Mouse (Mus musculus): ENCODE measurements around the gene Lsp1. TPM values are rescaled to one million over a fixed set of nuclear protein-coding genes. Genes with fewer than 3 reads are reported as not detected.

Gene Lsp1
- polyA plus RNA-seq, 1 experiment from 2014 or later: 16.7 TPM

DNA sequence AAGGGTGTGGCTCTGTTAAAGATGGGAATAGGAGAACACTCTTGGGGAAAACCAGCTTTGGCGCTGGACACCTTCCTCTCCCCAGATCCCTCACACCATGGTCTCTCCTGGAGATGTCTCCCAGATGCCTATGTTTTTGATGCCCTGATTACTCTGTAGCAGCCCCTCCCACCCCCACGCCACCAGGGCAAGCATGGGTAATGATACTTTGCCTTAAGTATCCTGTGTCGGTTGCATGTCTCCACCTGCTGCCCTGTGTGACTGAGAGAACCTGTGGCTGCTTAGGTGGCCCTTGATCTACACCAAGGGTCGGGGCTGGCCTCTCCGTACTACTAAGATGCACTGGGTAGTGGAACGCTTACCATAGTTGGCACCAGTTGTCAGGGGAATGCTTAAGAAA, 17.4 kb downstream of the Lsp1 start:
- WGBS (ENCODE audit: insufficient replicate concordance): 70% methylated on average over 6 of the region's 6 CpGs
- H3K27ac ChIP-seq: no peak overlapping the region
- no peak overlapping the region for H3K4me3 ChIP-seq

DNA sequence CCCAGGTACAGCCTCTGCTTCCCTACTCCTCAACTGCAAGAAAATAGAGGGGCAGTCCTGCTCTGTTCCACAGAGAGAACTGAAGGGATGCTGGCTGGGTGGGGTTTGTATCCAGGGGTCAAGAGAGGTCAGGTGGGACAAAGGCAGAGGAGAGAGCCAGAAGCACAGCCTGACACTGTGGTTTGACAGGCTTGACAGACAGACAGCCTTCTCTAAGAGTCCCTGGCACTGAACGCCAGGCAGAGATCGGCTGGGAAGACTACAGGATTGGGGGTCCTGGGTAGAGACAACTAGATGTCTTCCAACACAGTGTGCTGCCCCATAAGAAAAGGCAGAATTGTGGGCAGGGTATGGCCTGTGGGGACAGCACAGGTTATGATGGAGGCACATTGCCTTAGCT, 18.0 kb downstream of the Lsp1 start:
- Histone ChIP-seq H3K9ac (no peak overlapping the region), H3K36me3 (no peaks in the 10 kb centered on the region), H3K4me2 (no peak overlapping the region), H3K9me3 (replicated peaks) (no peaks in the 10 kb centered on the region), H3K4me3 (no peak overlapping the region), H3K4me1 (peaks cover 16% of the 10 kb centered on the region), H3K27ac (no peak overlapping the region), H3K27me3 (replicated peaks) (peaks cover 34% of the 10 kb centered on the region)
- no peak for ATAC-seq
- 58% methylated on average over 2 of the region's 2 CpGs for WGBS (ENCODE audit: insufficient replicate concordance)

More for the DNA sequence above, 17.4 kb downstream of the Lsp1 start:
- H3K9ac ChIP-seq: no peak overlapping the region
- H3K9me3 ChIP-seq (replicated peaks): no peaks in the 10 kb centered on the region
- ATAC-seq: no peak
- H3K4me1 ChIP-seq: peaks cover 16% of the 10 kb centered on the region
- peaks cover 29% of the 10 kb centered on the region for H3K27me3 ChIP-seq (replicated peaks)
- no peaks in the 10 kb centered on the region for H3K36me3 ChIP-seq
- H3K4me2 ChIP-seq: no peak overlapping the region

DNA sequence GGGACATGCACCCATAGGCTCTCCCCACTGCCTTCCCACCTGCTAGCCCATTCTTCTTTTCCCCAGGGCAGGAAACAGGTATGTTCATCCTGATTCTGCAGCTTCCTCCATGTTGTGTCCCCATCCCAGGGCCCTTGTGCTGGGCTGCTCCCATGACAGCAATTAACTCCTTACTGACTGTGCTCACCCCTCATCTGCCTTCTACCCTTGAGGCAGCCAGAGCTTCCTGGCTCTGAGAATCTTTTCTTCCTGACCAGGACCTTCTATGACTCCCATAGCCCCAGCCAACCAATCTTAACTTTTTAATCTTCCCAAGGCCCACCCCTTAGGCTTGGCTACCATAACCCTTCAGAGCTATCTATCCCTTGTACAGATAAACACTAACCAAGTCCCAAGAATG, 18.7 kb downstream of the Lsp1 start:
- Histone ChIP-seq H3K36me3 (no peaks in the 10 kb centered on the region), H3K9me3 (replicated peaks) (no peaks in the 10 kb centered on the region), H3K27me3 (replicated peaks) (peaks cover 38% of the 10 kb centered on the region), H3K9ac (no peak overlapping the region), H3K4me2 (no peak overlapping the region), H3K27ac (no peak overlapping the region), H3K4me3 (no peak overlapping the region), H3K4me1 (peaks cover 16% of the 10 kb centered on the region)
- ATAC-seq: no peak

DNA sequence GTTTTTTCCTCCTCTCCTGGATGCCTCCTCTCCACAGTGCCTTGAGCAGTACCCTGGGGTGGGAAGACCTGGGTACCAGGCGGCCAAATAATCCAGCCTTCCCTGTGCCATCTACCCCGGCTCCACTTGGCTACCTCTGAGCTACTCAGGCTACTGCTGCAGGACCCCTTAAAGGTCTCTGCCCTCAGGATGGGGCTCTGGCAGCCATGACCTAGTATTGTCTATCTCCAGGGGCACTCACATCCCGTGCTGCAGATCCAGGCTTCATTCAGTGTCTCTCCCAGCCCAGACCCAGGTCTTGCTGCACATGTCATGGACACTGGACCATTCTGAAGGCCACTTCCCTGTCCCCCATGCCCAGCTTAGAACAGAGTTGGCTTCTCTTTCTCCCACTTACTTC, 19.3 kb downstream of the Lsp1 start:
- Histone ChIP-seq H3K36me3 (no peaks in the 10 kb centered on the region), H3K27me3 (replicated peaks) (peaks cover 42% of the 10 kb centered on the region), H3K9me3 (replicated peaks) (no peaks in the 10 kb centered on the region), H3K4me2 (no peak overlapping the region), H3K27ac (no peak overlapping the region), H3K4me3 (no peak overlapping the region), H3K4me1 (peaks cover 16% of the 10 kb centered on the region), H3K9ac (no peak overlapping the region)
- ATAC-seq: no peak
- 68% methylated on average over 3 of the region's 3 CpGs for WGBS (ENCODE audit: insufficient replicate concordance)

DNA sequence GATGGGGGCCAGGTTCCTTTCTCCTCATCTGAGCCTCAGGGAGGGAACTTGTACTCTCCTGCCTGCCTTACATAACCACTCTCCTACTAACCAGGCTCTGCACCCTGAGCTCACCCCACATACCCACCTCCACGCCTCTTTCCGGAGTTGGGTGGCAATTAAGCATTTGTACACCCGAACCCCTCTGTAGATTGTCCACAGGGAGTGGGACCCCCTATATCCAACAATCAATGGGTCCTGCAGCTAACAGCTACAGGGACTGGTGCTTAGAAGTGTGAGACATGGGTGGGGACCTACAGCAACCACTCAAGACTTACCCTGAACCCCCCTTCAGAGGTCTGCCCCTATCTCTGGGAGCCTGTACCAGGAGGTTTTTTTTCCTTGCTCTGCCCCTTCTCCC, 20.1 kb downstream of the Lsp1 start:
- no peaks in the 10 kb centered on the region for H3K9me3 ChIP-seq (replicated peaks)
- no peak for ATAC-seq
- no peaks in the 10 kb centered on the region for H3K36me3 ChIP-seq
- H3K4me1 ChIP-seq: peaks cover 16% of the 10 kb centered on the region
- H3K9ac ChIP-seq: no peak overlapping the region
- no peak overlapping the region for H3K4me2 ChIP-seq
- peak overlapping the region; percentile 65; the same call in 1 of the 2 replicates for H3K27ac ChIP-seq
- H3K4me3 ChIP-seq: no peak overlapping the region
- H3K27me3 ChIP-seq (replicated peaks): peaks cover 45% of the 10 kb centered on the region
- WGBS (ENCODE audit: insufficient replicate concordance): 75% methylated on average over 3 of the region's 3 CpGs

DNA sequence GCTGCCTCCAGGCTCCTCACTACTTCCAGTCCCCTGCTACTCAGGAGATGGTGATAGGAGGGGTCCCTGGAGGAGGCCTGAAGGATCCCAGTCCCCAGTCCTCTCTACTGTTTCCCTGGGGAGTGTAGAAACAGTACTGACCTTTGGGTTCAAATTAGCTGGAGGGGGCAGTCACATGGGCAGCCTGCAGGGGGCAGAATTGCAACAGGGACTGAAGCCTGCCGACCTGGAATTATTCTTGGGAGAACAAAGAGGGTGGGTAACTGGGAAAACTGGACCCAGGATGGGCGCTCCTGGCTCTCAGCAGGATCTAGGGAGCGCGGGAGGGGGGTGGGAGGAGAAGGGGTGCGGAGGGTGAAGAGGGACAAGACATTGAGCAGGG, 20.6 kb downstream of the Lsp1 start:
- peak overlapping the region; percentile 65 for H3K27ac ChIP-seq
- H3K27me3 ChIP-seq (replicated peaks): peaks cover 46% of the 10 kb centered on the region
- H3K4me2 ChIP-seq: peak overlapping the region; percentile 49
- no peak for ATAC-seq
- 10% methylated on average over 5 of the region's 5 CpGs for WGBS (ENCODE audit: insufficient replicate concordance)
- no peaks in the 10 kb centered on the region for H3K36me3 ChIP-seq
- no peaks in the 10 kb centered on the region for H3K9me3 ChIP-seq (replicated peaks)
- peaks cover 16% of the 10 kb centered on the region for H3K4me1 ChIP-seq
- no peak overlapping the region for H3K4me3 ChIP-seq
- no peak overlapping the region for H3K9ac ChIP-seq

DNA sequence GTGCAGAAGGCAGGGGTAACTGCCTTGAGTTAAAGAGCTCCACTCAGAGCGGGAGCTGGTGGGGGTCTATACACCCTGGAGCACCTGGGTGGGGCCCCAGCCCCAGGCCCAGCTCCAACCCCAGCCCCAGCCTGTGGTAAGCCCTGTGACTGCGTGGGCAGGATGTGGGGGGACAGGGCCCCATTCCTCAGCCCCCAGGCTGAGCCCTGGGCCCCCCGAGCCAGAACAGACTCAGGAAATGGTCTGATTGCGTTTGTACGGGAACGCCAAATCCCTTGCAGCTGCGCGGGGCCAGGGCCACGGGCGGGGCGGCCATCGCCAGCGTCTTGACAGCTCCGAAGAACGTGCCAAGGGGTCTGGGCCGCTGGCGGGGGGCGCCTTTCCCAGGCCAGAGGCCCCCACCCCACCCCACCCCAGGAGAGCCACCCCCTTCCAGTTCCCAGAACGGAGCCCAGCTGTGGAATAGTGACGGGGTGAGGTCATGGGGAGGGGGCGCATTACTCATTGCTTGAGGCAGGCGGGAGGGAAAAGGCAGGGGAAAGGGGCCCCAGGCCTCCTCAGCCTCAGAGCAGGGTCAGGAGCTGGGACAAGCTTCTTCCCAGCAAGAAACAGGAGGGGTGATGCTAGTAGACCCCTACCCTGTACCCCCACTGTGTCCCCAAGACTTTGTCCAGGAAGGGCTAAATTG, 21.1 kb downstream of the Lsp1 start:
- H3K27ac ChIP-seq: peak overlapping the region; percentile 65
- peak overlapping the region; percentile 49 for H3K4me2 ChIP-seq
- H3K9ac ChIP-seq: no peak overlapping the region; the same call in 1 of the 2 replicates
- peak; percentile 16; the same call in 1 of the 2 replicates for ATAC-seq
- H3K9me3 ChIP-seq (replicated peaks): no peaks in the 10 kb centered on the region
- WGBS (ENCODE audit: insufficient replicate concordance): 8% methylated on average over 22 of the region's 22 CpGs
- no peak overlapping the region for H3K4me3 ChIP-seq
- peaks cover 18% of the 10 kb centered on the region for H3K4me1 ChIP-seq
- no peaks in the 10 kb centered on the region for H3K36me3 ChIP-seq
- H3K27me3 ChIP-seq (replicated peaks): peaks cover 45% of the 10 kb centered on the region

DNA sequence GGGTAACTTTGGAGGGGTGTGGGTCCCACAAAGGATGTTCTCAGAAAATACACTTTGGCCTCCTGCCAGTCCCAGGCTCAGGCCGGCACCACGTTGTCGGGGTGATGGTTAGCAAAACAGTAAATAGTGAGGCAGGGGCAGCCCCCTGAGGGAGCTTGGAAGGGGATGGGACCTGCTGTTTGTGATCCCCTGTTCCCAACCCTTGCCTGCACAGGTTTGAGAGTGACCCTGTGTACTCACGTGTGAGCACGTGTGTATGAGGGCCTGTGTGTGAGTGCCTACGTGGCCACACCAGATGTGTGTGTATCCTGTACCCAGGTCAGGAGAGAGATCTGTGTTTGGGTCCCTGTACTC, 21.6 kb downstream of the Lsp1 start:
- peaks cover 24% of the 10 kb centered on the region for H3K4me1 ChIP-seq

DNA sequence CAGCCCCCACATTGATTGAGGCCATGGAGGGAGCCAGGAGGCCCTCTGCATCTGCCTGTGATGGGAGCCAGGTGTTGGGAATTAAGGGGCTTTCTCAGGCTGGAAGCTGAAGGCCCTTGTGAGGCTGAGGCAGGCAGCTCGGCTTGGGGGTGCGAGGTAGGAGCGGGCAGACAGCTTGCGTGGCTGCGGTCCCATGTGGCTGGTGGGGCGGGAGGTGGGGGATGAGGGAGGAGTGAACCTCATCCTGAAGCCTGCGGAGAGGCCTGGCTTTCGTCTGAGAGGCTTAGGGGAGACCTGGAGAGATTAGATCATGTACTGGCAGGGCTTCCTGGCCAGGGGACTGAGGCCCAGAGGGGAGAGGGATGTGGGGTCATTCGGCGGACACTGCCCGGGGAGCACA, 22.5 kb downstream of the Lsp1 start:
- Histone ChIP-seq H3K4me1 (peaks cover 29% of the 10 kb centered on the region), H3K27ac (peak overlapping the region; percentile 65), H3K27me3 (replicated peaks) (peaks cover 45% of the 10 kb centered on the region), H3K36me3 (no peaks in the 10 kb centered on the region), H3K4me3 (no peak overlapping the region), H3K9me3 (replicated peaks) (no peaks in the 10 kb centered on the region), H3K9ac (no peak overlapping the region), H3K4me2 (no peak overlapping the region)
- WGBS (ENCODE audit: insufficient replicate concordance): 57% methylated on average over 11 of the region's 11 CpGs
- no peak for ATAC-seq

More for the DNA sequence above, 21.6 kb downstream of the Lsp1 start:
- WGBS (ENCODE audit: insufficient replicate concordance): 39% methylated on average over 6 of the region's 6 CpGs
- H3K27me3 ChIP-seq (replicated peaks): peaks cover 45% of the 10 kb centered on the region
- no peaks in the 10 kb centered on the region for H3K9me3 ChIP-seq (replicated peaks)
- H3K4me2 ChIP-seq: no peak overlapping the region
- H3K9ac ChIP-seq: no peak overlapping the region
- H3K36me3 ChIP-seq: no peaks in the 10 kb centered on the region
- H3K27ac ChIP-seq: peak overlapping the region; percentile 65
- no peak for ATAC-seq
- H3K4me3 ChIP-seq: no peak overlapping the region

DNA sequence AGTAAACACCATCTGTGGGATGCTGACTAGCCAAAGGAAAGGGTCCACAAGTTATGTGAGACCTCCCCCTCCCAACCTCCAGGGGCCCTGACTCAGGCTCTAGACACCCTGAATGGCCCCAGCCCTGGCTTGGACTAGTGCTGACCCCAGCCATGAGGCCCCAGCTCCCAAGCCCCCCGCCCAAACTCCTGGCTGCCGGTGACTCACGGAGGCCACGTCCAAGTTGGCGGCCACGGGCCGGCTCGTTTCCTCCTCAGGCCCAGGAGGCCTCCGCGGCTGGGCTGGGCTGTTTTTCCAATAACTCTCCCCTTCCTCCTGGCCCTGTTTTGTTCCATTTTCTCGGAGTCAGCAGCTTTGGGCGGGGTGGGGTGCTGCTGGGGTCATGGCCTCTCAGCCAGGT, 24.2 kb downstream of the Lsp1 start:
- Histone ChIP-seq H3K27me3 (replicated peaks) (peaks cover 45% of the 10 kb centered on the region), H3K9ac (no peak overlapping the region), H3K9me3 (replicated peaks) (no peaks in the 10 kb centered on the region), H3K4me3 (no peak overlapping the region), H3K27ac (no peak overlapping the region), H3K36me3 (no peaks in the 10 kb centered on the region), H3K4me2 (no peak overlapping the region), H3K4me1 (peaks cover 29% of the 10 kb centered on the region)
- 70% methylated on average over 12 of the region's 12 CpGs for WGBS (ENCODE audit: insufficient replicate concordance)
- ATAC-seq: no peak

DNA sequence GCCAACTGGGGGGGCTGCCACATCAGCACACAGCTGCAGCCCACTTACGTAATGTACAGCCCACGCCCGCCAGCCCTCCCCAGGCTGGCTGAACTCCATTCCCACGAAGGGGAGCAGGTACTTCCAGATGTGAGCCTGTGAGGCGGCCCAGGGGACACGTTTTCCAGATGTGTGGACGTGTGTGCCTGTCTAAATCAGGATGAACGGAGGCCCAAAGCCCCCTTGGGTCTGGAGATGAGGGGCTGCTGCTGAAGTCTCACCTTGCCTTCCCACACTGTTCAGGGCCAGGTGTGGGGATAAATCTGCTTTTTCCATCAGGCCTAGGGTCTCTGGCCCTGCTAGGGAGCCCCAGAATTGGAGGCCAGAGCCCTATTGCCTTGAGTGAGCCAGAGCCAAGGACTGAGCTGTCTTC, 26.1 kb downstream of the Lsp1 start:
- no peak for ATAC-seq
- Histone ChIP-seq H3K4me2 (no peak overlapping the region), H3K4me3 (no peak overlapping the region), H3K4me1 (peaks cover 20% of the 10 kb centered on the region), H3K27ac (no peak overlapping the region), H3K9ac (no peak overlapping the region), H3K36me3 (no peaks in the 10 kb centered on the region), H3K9me3 (replicated peaks) (no peaks in the 10 kb centered on the region), H3K27me3 (replicated peaks) (peaks cover 38% of the 10 kb centered on the region)
- WGBS (ENCODE audit: insufficient replicate concordance): 70% methylated on average over 8 of the region's 8 CpGs

DNA sequence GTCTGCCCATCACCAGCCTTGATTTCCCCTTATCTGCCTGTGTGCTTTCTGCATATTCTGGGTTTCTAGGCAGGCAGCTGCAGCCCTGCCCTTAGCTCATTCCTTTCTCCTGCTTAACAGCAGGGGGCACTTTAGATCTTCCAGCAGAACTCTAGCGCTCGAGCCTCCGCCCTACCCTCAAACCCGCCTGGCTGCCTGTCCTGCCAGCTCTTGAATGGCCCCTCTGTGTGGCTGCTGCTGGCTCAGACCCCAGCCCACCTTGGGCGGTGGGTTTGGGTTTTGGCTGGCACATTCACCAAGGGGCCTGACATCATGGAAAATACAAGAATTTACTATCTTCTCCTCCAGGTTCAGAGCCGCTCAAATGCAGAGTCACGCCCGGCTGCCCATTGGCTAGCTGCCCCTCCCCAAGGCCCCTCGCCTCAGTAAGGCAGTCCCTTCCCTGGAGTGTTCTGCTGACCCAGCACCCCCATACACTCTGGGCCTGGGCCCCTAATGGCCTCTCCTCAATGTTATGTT, 26.8 kb downstream of the Lsp1 start:
- peak; percentile 48; the same call in 1 of the 2 replicates for ATAC-seq
- Histone ChIP-seq H3K27me3 (replicated peaks) (peaks cover 31% of the 10 kb centered on the region), H3K36me3 (no peaks in the 10 kb centered on the region), H3K9ac (no peak overlapping the region), H3K4me2 (no peak overlapping the region), H3K27ac (0 out of 2 replicates have a peak overlapping the region, but pooled peaks have one; percentile 7), H3K4me3 (no peak overlapping the region), H3K4me1 (peaks cover 14% of the 10 kb centered on the region; the same call in 1 of the 2 replicates), H3K9me3 (replicated peaks) (no peaks in the 10 kb centered on the region)
- WGBS (ENCODE audit: insufficient replicate concordance): 25% methylated on average over 9 of the region's 9 CpGs

DNA sequence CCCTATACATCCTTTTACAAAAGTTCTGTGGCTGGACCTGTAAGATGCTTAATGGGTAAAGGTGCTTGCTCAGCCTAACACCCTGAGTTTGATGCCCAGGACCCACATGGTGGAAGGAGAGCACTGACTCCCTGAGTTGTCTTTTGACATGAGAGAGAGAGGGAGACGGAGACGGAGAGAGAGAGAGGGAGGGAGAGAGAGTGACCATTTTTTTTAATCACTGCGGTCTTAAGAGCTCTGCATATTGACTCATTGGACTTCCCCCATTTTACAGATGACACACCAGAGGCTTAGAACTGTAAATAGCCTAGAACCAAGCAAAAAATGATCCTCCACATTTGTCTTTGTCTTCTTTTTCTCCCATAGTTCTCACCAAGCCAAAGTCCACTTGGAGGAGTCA, 27.4 kb downstream of the Lsp1 start:
- no peaks in the 10 kb centered on the region for H3K36me3 ChIP-seq
- no peaks in the 10 kb centered on the region for H3K9me3 ChIP-seq (replicated peaks)
- H3K27me3 ChIP-seq (replicated peaks): peaks cover 26% of the 10 kb centered on the region
- H3K4me2 ChIP-seq: no peak overlapping the region
- no peak overlapping the region for H3K9ac ChIP-seq
- H3K4me1 ChIP-seq: peaks cover 13% of the 10 kb centered on the region; the same call in 1 of the 2 replicates
- H3K4me3 ChIP-seq: no peak overlapping the region
- no peak overlapping the region for H3K27ac ChIP-seq
- WGBS (ENCODE audit: insufficient replicate concordance): 76% methylated on average over 3 of the region's 3 CpGs
- no peak for ATAC-seq

All from liver, embryonic 12.5 days (tissue).